Mouse (Mus musculus) kidney, postnatal 4 days (tissue): ENCODE data around the gene Med31.

ENCODE experiments used
- DNase-seq, 2 experiments: peaks; one replicate each; pipeline ENCODE4 v3.0.0; 2021; ENCODE audit warnings: mixed read lengths in 2 of 2

Gene Med31

GRCm38 (mm10) chr11:72215410-72215797 lies at the start of gene Med31:
Gene Med31, minus strand, starts transcription at chr11:72215592.
- DNase-seq, result peak; percentile 79 to 86

- DNase-seq, result no peak
These were observed 41.0 kb upstream of the Med31 start for GRCm38 (mm10) chr11:72256441-72256840.

GRCm38 (mm10) chr11:72255629-72256028 lies 40.2 kb upstream of the Med31 start:
- DNase-seq, result no peak

- no peak for DNase-seq
These were observed 29.9 kb upstream of the Med31 start for GRCm38 (mm10) chr11:72245196-72245753.

- DNase-seq, result no peak
These were observed 24.9 kb upstream of the Med31 start for GRCm38 (mm10) chr11:72240062-72240860.

GRCm38 (mm10) chr11:72234013-72234412 lies 18.6 kb upstream of the Med31 start:
- no peak for DNase-seq

- no peak for DNase-seq
These were observed 17.6 kb upstream of the Med31 start for GRCm38 (mm10) chr11:72232991-72233390.

GRCm38 (mm10) chr11:72232068-72232467 lies 16.7 kb upstream of the Med31 start:
- no peak for DNase-seq

- no peak for DNase-seq
These were observed 13.1 kb upstream of the Med31 start for GRCm38 (mm10) chr11:72228513-72228912.

GRCm38 (mm10) chr11:72226901-72227300 lies 11.5 kb upstream of the Med31 start:
- DNase-seq, result no peak

GRCm38 (mm10) chr11:72226020-72226791 lies 10.8 kb upstream of the Med31 start:
- DNase-seq, result peak in 1 of 2 experiments; percentile 14

GRCm38 (mm10) chr11:72224865-72225264 lies 9.5 kb upstream of the Med31 start:
- DNase-seq, result peak; percentile 88

- no peak for DNase-seq
These were observed 8.0 kb upstream of the Med31 start for GRCm38 (mm10) chr11:72223414-72223813.

- peak; percentile 81 to 83 for DNase-seq
These were observed 5.9 kb upstream of the Med31 start for GRCm38 (mm10) chr11:72221278-72221677.

- DNase-seq, result no peak
These were observed 1.7 kb upstream of the Med31 start for GRCm38 (mm10) chr11:72217116-72217515.

GRCm38 (mm10) chr11:72214591-72215409 lies 592 bp downstream of the Med31 start:
- DNase-seq, result peak; percentile 97 to 98

GRCm38 (mm10) chr11:72207834-72208377 lies 7.5 kb downstream of the Med31 start:
- DNase-seq, result no peak

GRCm38 (mm10) chr11:72207204-72207833 lies 8.1 kb downstream of the Med31 start, which contains the start of the genes 4933427D14Rik and Txndc17:
Gene 4933427D14Rik, minus strand, starts transcription at chr11:72207459.
Gene Txndc17, plus strand, starts transcription at chr11:72207547.
- peak; percentile 93 to 95 for DNase-seq

GRCm38 (mm10) chr11:72206341-72207203 lies 8.8 kb downstream of the Med31 start, which contains the start of gene Gm43951:
Gene Gm43951, minus strand, starts transcription at chr11:72206840.
- DNase-seq, result peak; percentile 43 to 68

GRCm38 (mm10) chr11:72205256-72205655 lies 10.1 kb downstream of the Med31 start:
- no peak for DNase-seq

- no peak for DNase-seq
These were observed 12.0 kb downstream of the Med31 start for GRCm38 (mm10) chr11:72203440-72203839.
